Mouse (Mus musculus): Measurements from ENCODE around the gene Nemp1.

DNA sequence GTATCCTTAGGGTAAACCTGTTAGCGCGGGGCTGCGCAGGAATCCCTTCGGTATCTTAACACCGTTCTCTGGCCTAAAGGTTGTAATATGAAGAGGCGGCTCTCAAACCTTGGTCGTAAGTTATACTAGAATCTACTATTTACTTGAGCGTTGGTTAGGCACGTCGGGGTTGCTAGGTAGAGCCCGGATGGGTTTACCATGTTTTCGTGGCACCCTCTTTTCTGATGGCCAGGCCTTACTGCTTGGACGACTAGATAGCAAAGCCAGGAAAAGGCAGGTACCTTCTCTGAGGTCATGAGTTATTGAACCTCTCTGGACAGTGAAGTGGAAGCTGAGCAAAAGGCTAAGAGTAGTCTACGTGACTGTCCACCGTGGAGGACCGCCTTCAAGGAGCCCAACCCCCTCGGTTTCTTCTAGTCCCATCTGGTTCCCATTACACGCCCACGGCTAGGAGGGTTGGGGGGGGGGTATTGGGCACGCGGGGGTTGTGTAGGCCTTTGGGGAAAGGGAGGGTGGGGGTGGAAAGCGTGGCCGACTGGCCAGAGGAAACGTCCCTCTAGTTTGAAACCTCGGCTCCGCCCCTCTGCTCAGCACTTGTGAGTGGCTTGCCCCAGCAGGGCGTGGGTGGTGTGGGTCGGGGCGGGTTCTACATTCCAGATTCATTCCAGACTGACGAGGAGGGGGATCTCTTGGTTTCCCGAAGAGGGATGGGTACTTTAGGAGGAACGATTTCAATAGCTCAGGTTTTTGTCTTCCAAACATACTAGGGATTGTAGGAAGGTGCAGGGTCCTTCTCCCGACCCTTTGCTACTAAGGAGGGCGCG is 780 bp downstream of the Nemp1 start:
- TF ChIP-seq CTCF (IDR thresholded peaks at IDR 0.05; ENCODE audit: borderline replicate concordance, control insufficient read depth, extremely low read depth, insufficient read depth, low read length, poor library complexity), result no peak
- TF ChIP-seq POLR2A (IDR thresholded peaks at IDR 0.05; ENCODE audit: control insufficient read depth, extremely low read depth, insufficient read depth, low read length, poor library complexity), result no peak

Measured in thymus, adult 2 months (tissue).